Mouse (Mus musculus) cerebellum, adult 2 months (tissue): Measurements from ENCODE around the gene Nrxn3.

Experiments
- CTCF ChIP-seq: fragments of 200-500 bp; IDR thresholded peaks from 2 replicates; pipeline ENCODE4 v1.5.1; 2011; ENCODE audit warnings: low read depth, mild to moderate bottlenecking, control low read depth, low read length, moderate library complexity, borderline replicate concordance; ENCODE audit not compliant: insufficient read depth
- POLR2A ChIP-seq: fragments of 200-500 bp; IDR thresholded peaks from 2 replicates; pipeline ENCODE4 v1.6.1; 2011; ENCODE audit warnings: low read length, control low read depth, borderline replicate concordance; ENCODE audit not compliant: insufficient read depth

DNA sequence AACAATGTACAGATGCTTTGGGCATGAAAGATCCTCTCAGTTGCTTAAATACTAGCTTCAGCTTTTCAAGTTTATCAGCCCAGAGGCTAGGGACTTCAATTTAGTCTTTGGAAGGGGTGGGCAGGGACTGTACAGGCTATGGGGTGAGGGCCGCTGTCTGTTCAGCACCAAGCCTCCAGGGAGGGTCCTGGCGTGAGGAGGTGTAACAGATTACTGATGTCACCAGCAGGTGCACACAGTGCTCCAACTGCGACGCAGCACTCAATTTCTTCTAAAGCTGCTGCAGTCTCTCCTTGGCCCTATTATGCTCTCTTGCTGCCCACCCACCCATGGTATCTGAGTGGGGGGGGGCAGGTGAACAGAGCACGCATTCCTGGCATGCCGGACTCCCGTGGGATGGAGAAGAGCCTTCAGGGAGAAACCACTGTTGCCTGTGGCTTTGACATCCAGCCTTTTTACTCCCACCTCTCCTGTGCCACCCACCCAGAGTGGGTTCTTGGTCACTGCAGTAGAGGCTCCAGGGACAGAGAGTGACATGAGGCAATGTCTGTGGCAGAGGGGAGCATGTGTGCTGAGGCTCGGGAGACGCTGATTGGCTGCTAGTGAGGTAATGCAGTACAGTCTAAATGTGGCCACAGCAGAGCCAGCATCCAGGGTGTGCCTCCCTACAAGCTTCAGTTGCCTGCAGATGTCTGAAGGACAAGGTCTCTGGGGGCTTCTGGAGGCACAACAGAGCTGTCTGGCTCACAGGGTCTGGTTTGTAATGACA is 406.6 kb downstream of the Nrxn3 start:
- TF ChIP-seq CTCF (no peak), POLR2A (no peak)
